Mouse (Mus musculus) liver, embryonic 14.5 days (tissue): ENCODE data around the gene Epsti1. TPM values are rescaled to one million over a fixed set of nuclear protein-coding genes. Genes with fewer than 3 reads are reported as not detected.

ENCODE experiments used
- ATAC-seq: fragments of 200-750 bp; cut with Nextera tagmentation; 2 replicates; pipeline ENCODE4 v1.8.0; 2017; ENCODE audit warnings: moderate number of reproducible peaks, mild to moderate bottlenecking, moderate library complexity; ENCODE audit not compliant: insufficient read depth
- DNase-seq, 3 experiments: peaks; one replicate each; pipeline ENCODE4 v3.0.0-alpha.2; 2012 to 2013; ENCODE audit warnings: low read depth in 3 of 3, low spot score in 3 of 3
- H3K27ac ChIP-seq: fragments of 300-500 bp; sonication (generic); 2 replicates; pipeline ENCODE4 v1.5.1; 2014; ENCODE audit warnings: moderate library complexity, mild to moderate bottlenecking, control low read depth, inconsistent platforms
- H3K27me3 ChIP-seq: fragments of 300-500 bp; sonication (generic); 2 replicates; pipeline ENCODE4 v1.6.1; 2014; ENCODE audit warnings: mild to moderate bottlenecking, low read length, moderate library complexity; ENCODE audit not compliant: control insufficient read depth, insufficient read depth
- H3K36me3 ChIP-seq: fragments of 300-500 bp; sonication (generic); replicated peaks from 2 replicates; pipeline ENCODE4 v1.6.1; 2014; ENCODE audit warnings: low read depth; ENCODE audit not compliant: control insufficient read depth, insufficient read depth
- H3K4me1 ChIP-seq, 2 experiments: fragments of 200-500 bp in 1 of 2; fragments of 300-500 bp in 1 of 2; sonication (generic) in 1 of 2; replicated peaks; 2 replicates each; pipeline ENCODE4 v1.6.1; 2012 to 2014; ENCODE audit warnings: antibody characterized with exemption in 1 of 2, inconsistent platforms in 1 of 2, low read length in 1 of 2; ENCODE audit not compliant: control insufficient read depth in 2 of 2, insufficient read depth in 2 of 2
- H3K4me2 ChIP-seq: fragments of 300-500 bp; sonication (generic); 2 replicates; pipeline ENCODE4 v1.6.1; 2014; ENCODE audit warnings: low read depth, mild to moderate bottlenecking, control low read depth, moderate library complexity
- H3K4me3 ChIP-seq, 2 experiments: fragments of 200-500 bp in 1 of 2; fragments of 300-500 bp in 1 of 2; sonication (generic) in 1 of 2; 2 replicates each; pipeline ENCODE4 v1.5.1; 2012 to 2014; ENCODE audit warnings: low read depth in 2 of 2, low read length in 2 of 2, mild to moderate bottlenecking in 2 of 2, control low read depth in 1 of 2, inconsistent platforms in 1 of 2, moderate library complexity in 1 of 2; ENCODE audit not compliant: insufficient read depth in 1 of 2
- H3K9ac ChIP-seq: fragments of 300-500 bp; sonication (generic); replicated peaks from 2 replicates; pipeline ENCODE4 v1.6.1; 2014; ENCODE audit warnings: mild to moderate bottlenecking, control low read depth, moderate library complexity
- H3K9me3 ChIP-seq: fragments of 300-500 bp; sonication (generic); 2 replicates; pipeline ENCODE4 v1.6.1; 2016; ENCODE audit warnings: low read length, mixed read lengths; ENCODE audit not compliant: control insufficient read depth
- CTCF ChIP-seq: IDR thresholded peaks from 2 replicates; pipeline ENCODE4 v1.5.1; 2016; ENCODE audit warnings: antibody characterized with exemption, low read depth, control low read depth
- EP300 ChIP-seq: IDR thresholded peaks from 2 replicates; pipeline ENCODE4 v1.6.1; 2016; ENCODE audit warnings: antibody characterized with exemption, low read depth
- WGBS: fragments of 180-500 bp; shearing (Covaris S2); extraction: QIAGEN DNeasy Blood & Tissue Kit; methylation state at CpG from one replicate; pipeline ENCODE4 v1.1.7; 2014; ENCODE audit not compliant: insufficient replicate concordance; 5-methylcytosine and 5-hydroxymethylcytosine counted together
- polyA plus RNA-seq, 2 experiments: library from polyadenylated mRNA; depleted of rRNA in 1 of 2; stranded (reverse) in 1 of 2; unstranded in 1 of 2; fragments of >200 nt; fragmentation: Nextera tagmentation in 1 of 2; extraction: Ambion mirVana in 1 of 2; gene quantifications; 2 replicates each; pipeline versions ENCODE4 v1.2.1 to v1.2.3; 2012 to 2014

Gene Epsti1
- polyA plus RNA-seq, 2 experiments, result 1.0 to 1.1 TPM

DNA sequence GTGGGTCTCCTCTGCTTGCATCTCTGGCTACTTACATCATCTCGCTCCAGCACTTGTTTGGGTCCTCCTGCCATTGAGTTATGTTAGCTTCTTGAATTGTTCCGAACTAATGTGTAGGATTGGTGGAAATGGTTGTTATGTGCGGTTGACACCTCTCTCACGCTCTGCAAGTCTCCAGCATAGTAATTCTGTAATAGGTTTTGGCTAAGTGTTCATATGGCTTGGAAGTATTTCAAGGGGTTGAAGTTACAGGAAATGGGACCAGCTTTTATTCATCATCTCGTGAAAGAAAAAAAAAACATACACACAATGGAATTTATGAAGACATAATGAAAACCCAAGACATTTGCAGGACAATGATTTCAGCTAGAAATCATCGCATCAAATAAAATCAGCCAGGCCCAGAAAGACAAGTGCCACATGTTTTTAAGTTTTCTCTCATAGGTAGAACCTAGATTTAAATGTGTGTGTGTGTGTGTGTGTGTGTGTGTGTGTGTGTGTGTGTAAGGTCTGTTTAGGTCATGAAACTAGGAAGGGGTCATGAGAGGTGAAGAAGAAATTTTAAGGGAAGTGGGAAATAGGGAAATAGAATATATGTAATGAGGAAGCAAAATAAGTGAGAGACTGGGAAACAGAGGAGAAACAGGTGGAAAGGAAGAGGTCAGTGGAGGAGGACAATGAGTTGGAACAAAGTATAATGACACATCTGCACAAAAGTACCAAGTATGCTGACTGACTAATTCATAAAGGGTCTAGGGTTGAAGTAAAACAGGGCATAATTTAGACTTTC is 19.2 kb downstream of the Epsti1 start:
- Histone ChIP-seq H3K4me2 (no peak overlapping the region), H3K4me3 (no peak overlapping the region), H3K27me3 (no peaks in the 10 kb centered on the region), H3K4me1 (no peaks in the 10 kb centered on the region), H3K9ac (no peak overlapping the region), H3K27ac (no peak overlapping the region), H3K9me3 (no peaks in the 10 kb centered on the region), H3K36me3 (no peaks in the 10 kb centered on the region)
- DNase-seq (no peak), ATAC-seq (no peak)
- WGBS, result 62% methylated on average over 6 of the region's 6 CpGs
- TF ChIP-seq EP300 (no peak), CTCF (no peak)

- H3K4me2 ChIP-seq, result no peak overlapping the region
- H3K9me3 ChIP-seq, result no peaks in the 10 kb centered on the region
- H3K36me3 ChIP-seq, result no peaks in the 10 kb centered on the region
- 75% methylated on average over 10 of the region's 10 CpGs for WGBS
- no peak overlapping the region for H3K27ac ChIP-seq
- no peaks in the 10 kb centered on the region for H3K4me1 ChIP-seq
- H3K27me3 ChIP-seq, result no peaks in the 10 kb centered on the region
- DNase-seq (no peak), ATAC-seq (no peak)
- no peak for TF ChIP-seq CTCF
- no peak for TF ChIP-seq EP300
- H3K9ac ChIP-seq, result no peak overlapping the region
- no peak overlapping the region for H3K4me3 ChIP-seq
Observed at GRCm38 (mm10) chr14:77925414-77925813, 21.4 kb downstream of the Epsti1 start.

DNA sequence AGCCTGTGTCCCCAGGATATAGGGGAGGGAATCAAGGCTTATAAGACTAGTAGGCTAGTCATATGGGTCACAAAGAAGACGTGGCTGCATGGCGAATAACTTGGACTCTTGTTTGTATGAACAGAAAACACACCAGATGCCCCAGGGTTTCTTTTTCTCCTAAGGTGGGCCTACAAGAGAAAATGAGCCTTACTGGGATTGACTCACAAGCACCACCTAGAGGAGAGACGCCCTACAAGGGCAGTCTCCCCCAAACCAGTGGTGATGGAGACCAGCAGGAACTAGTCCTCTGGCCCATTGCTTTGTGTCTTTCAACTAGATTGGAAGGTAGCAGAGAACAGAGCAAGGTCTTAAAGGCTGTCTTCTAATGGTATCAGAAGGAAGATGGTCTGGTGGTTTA is 22.7 kb downstream of the Epsti1 start:
- no peak overlapping the region for H3K27ac ChIP-seq
- DNase-seq (no peak), ATAC-seq (no peak)
- H3K27me3 ChIP-seq, result no peaks in the 10 kb centered on the region
- WGBS, result 29% methylated on average over 3 of the region's 3 CpGs
- no peak overlapping the region for H3K4me3 ChIP-seq
- H3K9me3 ChIP-seq, result no peaks in the 10 kb centered on the region
- H3K9ac ChIP-seq, result no peak overlapping the region
- H3K4me2 ChIP-seq, result no peak overlapping the region
- TF ChIP-seq CTCF (peak; percentile 37; the same call in 1 of the 2 replicates), EP300 (no peak)
- H3K4me1 ChIP-seq, result no peaks in the 10 kb centered on the region
- no peaks in the 10 kb centered on the region for H3K36me3 ChIP-seq

GRCm38 (mm10) chr14:77928021-77928420 is 24.0 kb downstream of the Epsti1 start:
- Histone ChIP-seq H3K27ac (no peak overlapping the region), H3K36me3 (no peaks in the 10 kb centered on the region), H3K4me2 (no peak overlapping the region), H3K27me3 (no peaks in the 10 kb centered on the region), H3K4me1 (peaks cover 0 to 4% of the 10 kb centered on the region in 2 experiments; a peak in 1 of 4 replicates), H3K4me3 (no peak overlapping the region), H3K9me3 (no peaks in the 10 kb centered on the region), H3K9ac (no peak overlapping the region)
- TF ChIP-seq EP300 (no peak), CTCF (peak; percentile 42)
- ATAC-seq, result no peak
- 26% methylated on average over 6 of the region's 6 CpGs for WGBS
- peak; percentile 13 to 24 (median 17) for DNase-seq

- Histone ChIP-seq H3K9ac (no peak overlapping the region), H3K4me2 (no peak overlapping the region), H3K27me3 (no peaks in the 10 kb centered on the region), H3K27ac (no peak overlapping the region), H3K4me3 (no peak overlapping the region), H3K4me1 (peaks cover 0 to 4% of the 10 kb centered on the region in 2 experiments; a peak in 1 of 4 replicates), H3K9me3 (no peaks in the 10 kb centered on the region), H3K36me3 (no peaks in the 10 kb centered on the region)
- no peak for ATAC-seq
- DNase-seq, result no peak
- WGBS, result 69% methylated on average over 5 of the region's 5 CpGs
- TF ChIP-seq CTCF (no peak), EP300 (no peak)
Observed at GRCm38 (mm10) chr14:77928653-77929052, 24.6 kb downstream of the Epsti1 start.
